Mouse (Mus musculus): ENCODE data around the gene Eif3l.

GRCm38 (mm10) chr15:79141566-79141917 is 66.6 kb downstream of the Eif3l start:
- TF ChIP-seq CTCF (IDR thresholded peaks at IDR 0.05; ENCODE audit: low read depth) = no peak
- TF ChIP-seq EP300 (IDR thresholded peaks at IDR 0.05; ENCODE audit: low read depth) = no peak

Data from liver, embryonic 14.5 days (tissue).